Mouse (Mus musculus): ENCODE measurements around the gene Slc24a3.

Slc24a3 gene

DNA sequence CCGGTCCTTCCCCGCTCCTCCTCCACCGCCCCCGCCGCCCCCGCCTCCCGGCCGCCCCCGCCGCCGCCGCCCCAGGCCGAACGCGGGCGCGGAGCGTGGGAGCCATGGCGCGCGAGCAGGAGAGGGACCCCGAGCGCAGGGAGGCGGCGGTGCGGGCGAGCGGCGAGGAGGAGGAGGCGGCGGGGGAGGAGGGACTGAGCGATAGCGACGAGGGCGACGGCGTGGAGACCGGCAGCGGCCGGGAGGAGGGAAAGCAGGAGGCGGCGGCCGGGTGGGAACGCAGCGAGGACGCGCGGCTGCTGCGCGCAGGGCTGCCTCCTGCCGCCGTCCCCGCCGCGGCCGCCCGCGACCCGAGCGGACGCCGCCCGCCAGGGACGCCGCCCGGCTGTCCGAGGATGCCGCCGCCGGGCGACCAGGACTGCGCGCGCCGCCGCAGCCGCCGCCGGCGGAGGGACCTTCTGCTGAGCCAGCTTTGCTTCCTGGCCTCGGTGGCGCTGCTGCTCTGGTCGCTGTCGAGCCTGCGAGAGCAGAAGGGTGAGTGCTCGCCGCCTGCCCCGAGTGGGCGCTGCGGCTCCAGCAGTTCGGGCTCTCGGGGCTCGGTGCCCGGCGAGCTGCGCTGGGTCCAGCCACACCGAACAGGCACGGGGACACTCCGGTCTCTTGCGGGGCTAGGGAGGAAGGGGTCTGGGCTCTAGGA, at the start of gene Slc24a3:
Gene Slc24a3, plus strand, starts transcription at position 91 of the 697 bp plus-strand sequence.
- in situ Hi-C loops (cut with MboI): no loop called here

DNA sequence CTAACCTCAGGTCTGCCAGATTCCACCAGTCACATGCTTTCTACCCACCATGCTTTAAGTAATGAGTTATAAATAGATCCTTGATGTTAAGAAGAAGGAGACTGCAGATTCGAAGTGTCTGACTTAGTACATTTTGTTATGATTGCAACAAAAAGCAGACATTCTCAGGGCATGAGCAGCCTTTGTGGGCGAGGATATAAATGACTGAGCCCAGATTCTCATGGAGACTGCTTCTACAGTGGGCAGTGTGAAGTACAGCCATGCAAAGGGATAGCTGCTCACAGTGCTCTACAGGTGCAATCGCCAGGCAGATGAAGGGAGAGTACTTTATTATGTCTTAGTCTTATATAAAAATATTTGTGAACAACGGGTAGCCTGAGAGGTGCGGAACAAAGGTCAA, 49.8 kb upstream of the Slc24a3 start:
- in situ Hi-C loops (cut with MboI): no loop called here

DNA sequence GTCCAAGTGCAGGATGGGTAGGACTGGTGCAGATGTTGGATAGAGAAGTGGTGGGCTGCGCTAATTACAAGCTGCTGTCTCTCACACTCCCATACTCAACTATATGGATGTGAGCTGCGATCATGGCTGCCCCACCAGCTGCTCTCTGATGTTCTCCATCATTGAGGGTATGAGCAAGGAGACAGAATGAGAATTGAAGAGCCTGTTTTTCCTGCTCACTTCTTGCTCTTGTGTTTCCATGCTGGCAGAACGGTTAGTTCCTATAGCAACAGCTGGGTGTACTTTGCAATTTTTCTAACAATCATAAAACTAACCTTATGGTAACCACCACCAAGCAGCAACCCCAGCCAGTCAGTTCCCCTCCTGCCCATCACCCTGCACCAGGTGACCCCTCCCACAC, 39.8 kb upstream of the Slc24a3 start:
- in situ Hi-C loops (cut with MboI): no loop called here

DNA sequence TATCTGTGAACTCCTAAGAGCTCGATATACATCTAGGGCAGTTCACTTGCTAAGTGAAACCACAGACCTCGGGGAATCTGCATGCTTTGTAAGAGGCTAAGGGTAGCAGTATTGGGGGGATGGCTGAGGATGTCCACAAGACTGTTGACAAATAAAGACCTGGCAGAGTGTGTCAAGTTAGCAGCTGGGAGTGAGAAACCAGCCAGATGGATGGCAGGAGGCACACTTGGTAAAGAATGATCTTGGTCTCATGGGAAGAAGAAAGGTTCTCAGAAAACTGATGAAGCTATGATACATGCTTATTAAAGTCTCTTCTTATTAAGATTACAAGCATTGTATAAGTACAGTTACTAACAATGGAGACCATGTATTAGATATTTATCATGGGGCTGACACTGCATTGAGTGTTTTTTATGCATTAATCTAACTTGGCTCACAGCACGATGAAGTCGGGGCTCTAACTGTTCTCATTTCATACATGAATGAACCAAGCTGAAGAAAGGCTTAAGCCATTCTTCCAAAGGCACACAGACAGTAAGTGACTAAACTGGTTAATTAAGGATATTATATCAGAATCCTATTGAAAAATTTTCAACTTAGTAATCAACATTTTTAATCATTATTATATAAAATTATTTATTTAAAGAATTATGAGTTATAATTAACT, 30.8 kb upstream of the Slc24a3 start:
- in situ Hi-C loops (cut with MboI): no loop called here

DNA sequence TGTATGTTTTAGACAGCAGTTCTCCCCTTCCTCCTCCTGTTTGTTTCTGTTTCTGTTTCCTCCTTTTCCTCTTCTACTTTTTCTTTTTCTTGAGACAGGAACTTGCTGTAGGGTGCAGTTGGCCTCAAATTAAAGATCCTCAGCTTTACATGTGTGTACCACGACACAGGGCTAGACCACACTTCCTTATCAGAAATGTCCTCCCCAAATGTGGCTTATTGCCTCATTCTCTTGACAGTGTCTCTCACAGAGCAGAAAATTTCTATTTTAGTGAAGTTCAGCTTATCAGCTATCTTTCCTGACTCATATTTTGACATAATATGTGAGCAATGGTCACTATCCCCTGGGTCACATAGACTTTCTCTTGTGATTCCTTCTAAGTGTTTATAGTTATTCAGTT, 17.1 kb upstream of the Slc24a3 start:
- in situ Hi-C loops (cut with MboI): no loop called here

DNA sequence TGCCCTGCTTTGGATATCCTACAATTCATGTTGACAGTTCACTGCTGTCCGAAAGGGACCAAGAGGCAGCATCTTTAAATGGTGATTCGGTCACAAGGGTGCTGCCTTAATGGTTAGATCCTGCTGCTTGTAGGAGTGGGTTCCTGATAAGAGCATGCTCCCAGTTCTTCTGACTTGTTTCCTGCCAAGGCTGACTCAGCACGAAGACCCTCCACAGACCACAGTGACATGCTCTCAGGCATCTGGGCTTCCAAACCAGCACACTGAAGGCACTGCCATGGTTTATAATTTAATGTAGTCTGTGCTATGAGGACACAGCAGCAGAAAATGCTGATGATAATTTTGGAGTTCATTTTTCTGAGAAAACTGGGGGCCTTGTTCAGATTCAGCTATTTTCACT, 16.7 kb upstream of the Slc24a3 start:
- in situ Hi-C loops (cut with MboI): no loop called here

DNA sequence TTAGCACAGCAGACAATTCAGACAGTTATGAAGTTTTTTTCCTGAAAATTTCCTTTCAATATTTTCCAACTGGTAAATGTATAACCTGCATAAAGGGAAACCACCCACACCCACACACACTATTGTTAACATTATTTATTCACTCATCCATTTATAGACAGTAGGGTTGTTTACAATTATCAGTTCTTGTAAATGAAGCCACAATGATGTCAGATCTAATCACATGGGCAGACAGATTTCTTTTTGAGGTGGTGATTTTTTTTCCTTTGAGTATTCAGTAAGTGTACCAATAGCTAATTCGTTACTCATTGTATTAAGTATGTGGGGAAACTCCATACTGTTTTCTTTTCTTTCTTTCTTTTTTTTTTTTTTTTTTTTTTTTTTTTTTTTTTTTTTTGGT, 15.3 kb upstream of the Slc24a3 start:
- in situ Hi-C loops (cut with MboI): no loop called here

DNA sequence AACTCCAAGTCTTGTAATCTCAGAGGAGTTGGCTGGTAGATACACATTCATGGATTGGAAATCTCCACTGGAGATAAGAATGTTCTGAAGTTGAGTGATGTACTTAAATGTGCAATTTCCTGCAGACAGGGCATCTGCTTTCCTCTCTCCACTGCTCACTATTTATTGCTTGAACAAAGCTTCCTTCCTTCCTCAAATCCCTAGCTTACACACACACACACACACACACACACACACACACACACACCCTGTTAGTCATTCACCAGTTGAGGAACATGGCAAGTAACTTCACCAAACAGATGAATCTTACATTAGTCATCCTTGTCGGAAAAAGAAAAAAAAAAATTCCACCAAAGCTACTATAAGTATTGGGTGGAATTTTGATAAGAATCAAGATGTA, 8.6 kb upstream of the Slc24a3 start:
- in situ Hi-C loops (cut with MboI): no loop called here

DNA sequence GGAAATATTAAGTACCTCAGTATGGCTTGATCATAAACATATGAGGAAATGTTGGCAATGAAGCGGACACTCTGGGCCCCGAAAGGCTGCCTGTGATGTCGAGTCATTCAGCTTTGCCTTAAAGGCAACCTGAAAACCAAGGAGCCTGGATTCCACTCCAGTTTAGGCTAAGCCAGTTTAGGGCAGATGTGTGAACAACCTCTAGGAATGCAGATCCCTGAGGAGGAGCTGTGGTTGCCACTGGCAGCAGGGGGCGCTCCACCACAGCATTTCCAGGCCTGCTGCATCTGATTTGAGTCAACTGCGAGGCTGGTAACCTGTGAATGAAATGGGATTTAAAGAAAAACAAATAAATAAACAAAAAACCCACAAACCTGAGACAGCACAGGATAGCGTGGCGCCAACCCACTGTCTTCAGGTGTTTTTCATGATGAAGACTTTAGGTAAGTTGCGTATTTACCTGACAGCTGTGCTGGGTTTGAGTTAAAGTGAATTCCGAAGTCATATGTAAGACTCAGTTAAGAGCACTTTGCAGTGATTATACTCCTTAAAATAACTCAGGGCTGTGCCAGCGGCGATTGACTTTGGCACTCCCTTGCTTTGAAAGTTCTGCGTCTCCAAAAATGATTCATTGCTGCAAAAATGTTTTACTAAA, 6.4 kb upstream of the Slc24a3 start:
- in situ Hi-C loops (cut with MboI): no loop called here

DNA sequence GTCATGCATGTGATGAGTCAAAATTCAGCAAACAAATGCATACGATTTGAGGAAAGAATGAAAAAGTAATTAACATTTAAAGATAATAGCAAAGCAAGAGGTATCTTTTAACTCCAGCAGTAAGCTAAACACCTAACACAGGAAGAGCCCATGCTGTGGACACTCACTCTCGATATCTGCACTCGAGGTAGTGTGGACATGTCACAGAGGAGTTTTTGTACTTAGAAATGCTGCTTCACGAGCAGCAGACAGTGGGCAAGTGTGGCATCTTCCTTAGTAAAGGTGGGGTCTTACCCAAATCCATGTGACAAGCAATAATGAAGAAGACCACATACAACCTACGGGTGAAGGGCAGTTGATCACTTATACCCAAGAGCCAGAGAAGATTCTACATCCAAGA, 3.5 kb upstream of the Slc24a3 start:
- in situ Hi-C loops (cut with MboI): no loop called here

DNA sequence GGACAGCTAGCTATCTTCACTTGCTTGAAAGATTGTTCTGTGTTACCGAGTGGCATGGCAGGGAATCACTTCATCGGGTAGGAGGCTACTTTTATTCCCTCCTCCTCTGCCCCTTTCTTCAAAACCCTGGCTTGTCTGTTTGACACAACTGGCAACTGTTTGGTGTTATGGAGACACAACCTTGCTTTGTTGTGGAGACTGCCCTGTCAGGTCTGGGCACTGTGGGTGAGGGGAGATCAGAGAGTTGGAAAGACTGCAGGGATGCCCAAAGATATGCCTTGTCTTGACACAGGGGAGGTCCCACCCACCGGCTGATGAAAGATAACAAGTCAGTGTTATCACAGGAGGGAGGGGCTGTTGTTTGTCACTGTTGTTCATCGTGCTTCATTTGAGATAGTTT, 3.0 kb upstream of the Slc24a3 start:
- in situ Hi-C loops (cut with MboI): no loop called here

DNA sequence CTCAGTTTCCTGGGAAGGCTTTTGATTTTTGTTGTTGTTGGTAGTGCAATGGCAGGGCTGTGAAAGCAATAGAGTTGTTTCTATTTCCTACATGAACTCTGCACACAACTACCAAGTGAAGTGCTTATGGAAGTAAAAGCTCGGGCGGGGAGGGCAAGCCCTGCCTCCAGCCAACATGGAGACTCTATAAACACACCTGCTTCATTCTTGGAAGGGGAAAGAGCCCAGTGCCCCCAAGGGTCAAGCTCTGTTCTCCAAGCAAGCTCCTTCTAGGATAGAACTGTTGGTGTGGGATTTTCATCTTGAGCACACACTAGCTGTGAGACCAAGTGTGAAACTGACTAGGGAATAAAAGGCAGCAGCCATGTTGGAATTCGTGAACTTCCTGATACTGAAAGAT, 2.5 kb upstream of the Slc24a3 start:
- in situ Hi-C loops (cut with MboI): no loop called here

DNA sequence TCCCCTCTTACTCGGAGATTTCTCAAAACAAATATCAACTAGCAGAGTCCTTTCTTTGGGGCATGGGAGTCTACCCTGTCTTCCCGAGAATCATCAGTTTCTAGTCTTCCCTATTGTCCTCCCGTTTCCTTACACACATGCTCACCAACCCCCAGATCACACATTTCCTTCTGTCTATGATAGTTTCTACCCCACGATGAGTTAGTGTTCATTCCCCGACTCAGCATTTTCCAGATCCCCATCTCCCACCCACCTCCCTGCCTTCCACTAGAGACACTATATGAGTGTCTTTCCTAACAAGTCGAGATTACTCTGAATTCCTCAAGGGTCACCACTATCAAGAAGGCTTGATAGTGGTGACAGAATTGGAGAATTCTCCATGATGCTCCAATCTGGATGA, 1.7 kb upstream of the Slc24a3 start:
- in situ Hi-C loops (cut with MboI): no loop called here

DNA sequence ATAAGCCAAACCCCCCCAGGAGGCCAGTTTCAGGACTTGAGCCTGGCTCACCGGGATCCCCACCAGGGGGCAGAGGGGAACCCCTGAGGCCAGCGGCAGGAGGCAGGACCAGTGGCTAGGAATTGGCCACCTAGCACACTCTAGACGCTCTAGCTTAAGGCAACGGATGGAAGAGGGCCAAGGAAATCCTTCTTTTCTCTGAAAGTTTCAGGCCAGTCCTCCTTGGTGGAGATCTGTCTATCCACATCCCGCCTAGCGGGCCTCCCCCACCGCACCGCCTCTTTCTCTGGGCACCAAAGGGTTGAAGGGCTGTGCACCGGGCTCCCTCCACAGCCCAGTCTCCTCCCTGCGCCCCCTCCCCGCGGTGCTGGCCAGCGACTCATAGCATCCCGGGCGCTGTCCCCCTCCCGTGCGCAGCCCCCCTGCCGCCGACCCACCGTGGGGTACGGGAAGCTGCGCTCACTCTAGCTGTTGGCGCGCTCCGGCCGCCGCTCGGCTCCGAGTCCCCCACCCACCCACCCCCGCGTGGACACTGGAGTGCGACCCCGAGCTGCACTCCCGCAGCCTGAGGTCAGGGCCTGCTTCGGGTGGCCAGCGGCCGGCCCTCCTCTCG, 397 bp upstream of the Slc24a3 start:
- in situ Hi-C loops (cut with MboI): no loop called here

DNA sequence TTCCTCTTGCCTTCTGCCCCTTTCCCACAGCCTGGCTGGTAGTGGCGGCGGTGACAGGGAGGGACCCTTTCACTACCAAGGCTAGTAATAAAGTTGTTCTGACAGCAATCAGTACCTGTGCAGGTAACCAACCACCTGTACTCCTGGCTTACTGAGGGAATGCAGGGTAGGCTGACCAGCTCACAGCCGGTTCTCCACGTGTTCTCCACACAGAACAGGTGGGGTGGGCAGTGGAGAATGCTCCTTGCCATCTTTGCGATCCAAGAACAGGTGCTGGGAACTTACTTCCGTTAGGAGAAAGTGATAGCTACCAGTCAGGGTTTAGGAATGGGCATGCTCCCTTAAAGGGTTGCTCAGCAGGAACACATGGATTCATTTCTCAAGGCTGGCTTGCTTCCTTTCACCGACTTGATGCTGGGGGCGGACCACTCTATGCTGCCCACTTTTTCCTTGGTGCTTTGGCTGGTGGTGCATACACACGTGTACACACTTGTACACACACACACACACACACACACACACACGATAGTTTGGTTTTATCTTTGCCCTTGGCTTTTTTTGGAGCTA, 934 bp downstream of the Slc24a3 start:
- in situ Hi-C loops (cut with MboI): no loop called here

DNA sequence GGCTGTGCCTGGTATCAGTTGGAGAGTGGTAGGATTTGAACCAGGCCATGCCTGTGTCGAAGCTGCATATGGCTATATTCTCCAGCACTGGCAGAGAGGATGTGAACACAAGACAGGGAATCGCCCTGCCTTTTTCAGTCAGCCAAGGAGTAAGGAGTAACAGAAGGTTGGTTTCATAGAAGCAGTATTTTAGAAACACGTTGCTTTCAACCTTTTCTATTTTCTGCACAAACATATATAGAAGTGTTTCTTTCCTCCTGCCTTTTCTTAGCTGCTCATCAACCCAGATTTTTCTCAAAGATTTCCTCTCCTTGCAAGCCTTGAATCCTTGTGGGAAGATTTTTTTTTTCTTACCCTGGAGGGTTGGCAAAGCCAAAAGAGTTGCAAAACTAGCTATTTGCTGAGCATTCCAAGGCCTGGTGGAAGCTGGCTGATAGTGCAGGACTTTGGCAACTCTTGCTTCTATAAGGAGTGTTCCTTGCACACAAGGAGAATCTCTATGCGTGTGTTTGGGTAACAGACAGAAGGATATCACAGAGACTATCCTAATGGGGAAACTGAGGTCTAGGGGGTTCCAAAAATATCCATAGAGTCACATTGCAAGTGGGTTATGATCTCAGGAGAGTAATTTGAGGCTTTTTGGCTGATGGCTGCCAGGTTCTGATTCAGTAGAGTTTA, 5.6 kb downstream of the Slc24a3 start:
- in situ Hi-C loops (cut with MboI): no loop called here

DNA sequence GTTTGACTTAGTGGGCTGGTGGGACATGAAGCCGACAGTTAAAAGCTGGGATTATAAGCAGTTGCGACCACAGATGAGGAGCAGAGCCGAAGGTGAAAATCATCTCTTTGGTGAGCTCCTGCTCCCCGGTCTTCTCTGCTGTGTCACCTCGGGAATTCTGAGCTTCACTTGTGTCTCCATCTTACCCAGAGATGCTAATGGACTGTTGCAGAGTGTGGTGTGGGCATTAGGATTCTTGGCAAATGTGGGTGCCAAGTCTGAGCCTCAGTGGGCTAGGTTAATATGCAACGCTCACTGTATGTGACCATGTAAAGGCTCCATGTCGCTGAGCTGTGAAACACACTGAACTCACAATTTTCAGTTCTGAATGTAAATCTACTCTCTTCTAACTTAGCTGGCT, 7.5 kb downstream of the Slc24a3 start:
- in situ Hi-C loops (cut with MboI): no loop called here

DNA sequence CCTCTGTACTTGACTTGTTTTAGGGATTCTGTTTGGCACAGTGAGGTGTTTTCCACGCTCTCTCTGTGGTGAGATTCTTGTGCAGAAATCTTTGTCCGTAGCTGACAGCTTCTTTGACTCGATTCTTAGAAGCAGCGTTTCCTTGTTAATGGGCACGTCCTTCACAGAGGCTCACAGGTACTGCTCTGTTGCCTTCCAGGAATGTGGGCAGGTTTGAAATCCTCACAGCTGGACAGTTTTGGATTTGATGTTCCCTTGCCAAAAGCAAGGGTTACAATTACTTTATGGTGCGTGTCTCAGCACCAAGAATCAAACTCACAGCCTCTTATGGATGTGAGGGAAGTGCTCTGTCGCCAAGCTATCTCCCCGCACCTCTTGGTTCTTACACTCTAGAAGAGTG, 14.9 kb downstream of the Slc24a3 start:
- in situ Hi-C loops (cut with MboI): no loop called here

DNA sequence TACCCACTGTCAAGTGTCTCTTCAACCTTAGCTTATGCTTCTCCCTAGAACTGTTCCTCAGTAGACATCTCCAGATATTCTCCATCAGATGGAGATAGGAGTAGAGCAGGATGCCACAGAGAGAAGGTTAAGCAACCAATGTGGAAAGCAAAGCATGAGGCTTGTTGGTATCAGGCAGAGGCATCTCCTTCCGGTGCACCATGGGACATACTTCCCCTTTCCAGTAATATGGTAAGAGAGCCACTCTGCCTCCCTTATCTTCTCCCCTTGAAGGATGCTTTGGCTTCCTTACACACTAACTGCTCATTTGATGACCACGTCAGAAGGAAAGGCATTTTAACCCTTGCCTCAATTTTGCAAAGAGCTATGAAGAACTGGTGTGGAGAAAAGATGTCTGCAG, 21.3 kb downstream of the Slc24a3 start:
- in situ Hi-C loops (cut with MboI): no loop called here

DNA sequence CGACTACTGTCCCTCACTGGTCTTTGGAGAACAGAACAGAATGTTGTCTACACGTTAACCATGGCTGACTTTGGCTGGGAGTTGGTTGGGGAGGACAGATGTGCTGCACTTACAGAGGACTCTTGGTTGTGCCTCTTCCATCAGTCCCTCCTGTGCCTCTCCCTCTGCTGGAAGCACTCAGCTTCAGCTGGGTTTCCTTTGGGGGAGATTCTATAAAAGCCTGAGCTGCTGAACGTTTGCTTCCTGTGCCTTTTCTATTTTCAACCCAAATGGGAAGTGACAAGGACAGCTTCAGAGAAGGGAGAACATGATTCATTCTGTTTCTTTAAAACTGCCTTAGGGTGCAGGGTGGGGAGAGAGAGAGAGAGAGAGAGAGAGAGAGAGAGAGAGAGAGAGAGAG, 28.5 kb downstream of the Slc24a3 start:
- in situ Hi-C loops (cut with MboI): no loop called here

DNA sequence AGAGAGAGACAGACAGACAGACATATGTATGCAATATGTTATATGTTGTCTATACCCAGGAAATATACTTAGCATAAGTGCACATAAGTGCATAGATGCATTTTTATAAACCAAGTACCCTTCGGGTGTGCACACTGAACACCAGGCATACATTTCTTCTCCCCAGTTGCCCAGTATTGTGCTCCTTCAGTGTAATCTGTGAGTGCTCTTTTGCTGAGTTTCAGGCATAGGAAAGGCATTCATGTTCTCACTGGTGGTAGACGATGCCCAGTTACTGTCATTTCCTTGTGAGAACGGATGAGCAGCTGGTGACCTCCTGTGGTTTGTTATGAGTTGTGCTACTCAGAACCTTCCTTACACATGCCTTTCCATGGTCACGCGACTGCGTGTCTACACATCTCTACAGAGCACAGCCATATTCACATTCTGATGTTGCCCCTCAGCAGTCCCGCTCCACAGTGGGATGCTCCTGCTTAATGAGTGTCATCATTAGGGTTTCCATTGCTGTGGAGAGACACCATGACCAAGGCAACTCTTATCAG, 29.0 kb downstream of the Slc24a3 start:
- in situ Hi-C loops (cut with MboI): no loop called here

DNA sequence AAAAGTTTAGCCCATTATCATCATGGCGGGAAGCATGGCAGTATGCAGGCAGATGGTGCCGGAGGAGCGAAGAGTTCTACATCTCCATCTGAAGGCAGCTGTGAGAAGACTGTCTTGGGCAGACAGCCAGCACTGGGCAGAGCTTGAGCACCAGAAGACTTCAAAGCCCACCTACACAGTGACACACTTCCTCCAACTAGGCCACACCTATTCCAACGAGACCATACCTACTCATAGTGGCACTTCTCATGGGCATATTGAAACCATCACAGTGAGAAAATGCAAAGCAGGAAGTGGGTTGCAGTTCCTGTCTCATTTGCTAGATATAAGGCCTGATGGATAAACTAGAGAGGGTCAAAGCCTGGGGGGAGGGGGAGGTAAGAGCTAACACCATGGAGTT, 29.5 kb downstream of the Slc24a3 start:
- in situ Hi-C loops (cut with MboI): no loop called here

Data from mature B cell (primary cell).